Mouse (Mus musculus): ENCODE measurements around the gene Mrps33.

GRCm38 (mm10) chr6:39808511-39808910 is 2.3 kb downstream of the Mrps33 start:
- TF ChIP-seq CTCF (conservative IDR thresholded peaks at IDR 0.05; ENCODE audit: insufficient read depth, insufficient read length, low read depth, low read length) (no peak), POLR2A (IDR thresholded peaks at IDR 0.05; ENCODE audit: low read depth, low read length) (no peak)
